Mouse (Mus musculus): ENCODE measurements at regions not wholly inside any gene's neighbourhood (a gene's known extent, or its start where the extent isn't known, plus 50 kb on each side); places are given as distances from the start of the nearest gene placed in this dataset.

DNA sequence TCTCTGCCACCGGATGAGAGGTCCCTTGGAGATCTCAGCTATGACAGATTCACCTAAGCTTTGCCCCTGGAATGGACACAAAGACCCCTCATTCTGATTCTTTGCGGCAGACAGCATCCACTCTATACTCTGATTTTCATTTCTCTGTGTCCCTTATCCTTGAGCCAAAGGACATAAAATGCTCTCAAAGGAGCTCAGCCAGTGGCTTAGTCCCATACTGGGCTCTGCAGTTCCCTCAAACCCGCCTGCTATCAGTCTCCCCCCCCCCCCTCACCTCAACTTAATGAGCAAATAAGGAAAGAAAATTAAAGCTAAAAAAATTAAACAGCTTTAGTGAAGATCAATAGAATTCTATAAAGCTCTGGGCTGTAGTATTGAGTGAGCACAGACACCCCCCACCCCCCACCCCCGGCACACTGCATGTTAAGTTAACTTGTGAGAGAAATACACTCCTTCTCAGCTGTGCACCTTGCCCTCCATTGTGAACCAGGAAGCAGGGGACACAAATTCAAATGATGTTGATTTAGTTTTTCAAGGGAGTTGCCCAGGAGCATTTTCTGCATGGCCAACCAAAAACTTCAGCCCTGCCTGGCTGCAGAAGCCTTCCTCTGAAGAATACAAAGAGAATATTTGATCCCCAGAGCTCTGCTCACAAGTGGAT is 452.9 kb downstream of the Bnc2 start:
- TF ChIP-seq POLR2A (IDR thresholded peaks at IDR 0.05; ENCODE audit: control insufficient read depth, low read depth, low read length) = no peak
- TF ChIP-seq CTCF (IDR thresholded peaks at IDR 0.05; ENCODE audit: control insufficient read depth, insufficient read depth, insufficient replicate concordance, low read depth, low read length) = no peak
